Mouse (Mus musculus): ENCODE results near the gene Vma21-ps.

GRCm38 (mm10) chr4:52517580-52517979, 20.5 kb upstream of the Vma21-ps start:
- TF ChIP-seq CTCF (IDR thresholded peaks at IDR 0.05 in 2 of 3, conservative IDR thresholded peaks at IDR 0.05 in 1 of 3; ENCODE audit: control insufficient read depth in 1 of 3, insufficient read depth in 1 of 3, low read depth in 2 of 3, low read length in 3 of 3, poor library complexity in 1 of 3, severe bottlenecking in 1 of 3): no peak
- TF ChIP-seq MAZ (IDR thresholded peaks at IDR 0.05; ENCODE audit: low read depth, low read length): no peak
